Mouse (Mus musculus) heart, postnatal 25 days (tissue): ENCODE measurements at regions not wholly inside any gene's neighbourhood (a gene's known extent, or its start where the extent isn't known, plus 50 kb on each side); places are given as distances from the start of the nearest gene placed in this dataset.

Source experiments
- DNase-seq: peaks from one replicate; pipeline ENCODE4 v3.0.0; 2022; ENCODE audit warnings: low spot score
- intact Hi-C: fragments of 180-260 bp; cut with DNase I; formaldehyde crosslinking; loops from one replicate; pipeline ENCODE4 v1.15.1; 2025

- intact Hi-C loops = no loop called here
- no peak for DNase-seq
Observed at GRCm38 (mm10) chr16:76423964-76424363, 50.3 kb upstream of the Nrip1 start.
